Mouse (Mus musculus): ENCODE measurements at regions not wholly inside any gene's neighbourhood (a gene's known extent, or its start where the extent isn't known, plus 50 kb on each side); places are given as distances from the start of the nearest gene placed in this dataset.
"Not testable (repeated sequence)": the region's sequence is repeated elsewhere in the genome, so short reads cannot be mapped to it uniquely, and the experiment has no call there.

DNA sequence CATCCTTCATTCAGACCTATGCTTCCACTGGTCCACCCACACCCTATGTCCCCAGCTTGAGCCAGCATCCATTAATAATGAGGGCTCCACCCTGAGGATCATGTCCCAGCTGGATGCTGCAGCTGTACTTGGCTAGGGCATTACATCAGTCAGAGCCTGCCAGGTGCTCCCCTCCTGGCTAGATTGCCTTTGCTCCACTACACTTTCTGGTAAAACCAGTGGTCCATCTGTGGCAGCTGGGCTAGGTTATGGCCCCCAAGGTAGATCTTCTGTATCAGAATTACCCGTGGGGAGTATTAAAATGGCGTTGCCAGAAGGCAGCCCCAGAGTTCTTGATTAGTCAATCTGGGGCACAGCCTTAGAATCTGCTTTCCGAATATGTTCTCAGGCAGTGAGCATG is 94.7 kb upstream of the Sec61g start:
- Histone ChIP-seq H3K9me3 (ENCODE audit: control insufficient read depth, low read length) (no peaks in the 10 kb centered on the region; the same call in 1 of the 2 replicates), H3K36me3 (ENCODE audit: control insufficient read depth, insufficient read depth, low read length) (no peaks in the 10 kb centered on the region), H3K27me3 (replicated peaks; ENCODE audit: control insufficient read depth, insufficient read depth, low read length) (no peaks in the 10 kb centered on the region), H3K4me2 (ENCODE audit: low read depth, low read length) (no peak overlapping the region), H3K4me1 (ENCODE audit: control insufficient read depth, insufficient read depth, low read length) (no peaks in the 10 kb centered on the region), H3K9ac (ENCODE audit: low read depth, low read length) (no peak overlapping the region), H3K27ac (ENCODE audit: low read length) (no peak overlapping the region), H3K4me3 (ENCODE audit: low read length) (no peak overlapping the region)
- WGBS, result 88% methylated on average over 3 of the region's 3 CpGs
- no peak for ATAC-seq

DNA sequence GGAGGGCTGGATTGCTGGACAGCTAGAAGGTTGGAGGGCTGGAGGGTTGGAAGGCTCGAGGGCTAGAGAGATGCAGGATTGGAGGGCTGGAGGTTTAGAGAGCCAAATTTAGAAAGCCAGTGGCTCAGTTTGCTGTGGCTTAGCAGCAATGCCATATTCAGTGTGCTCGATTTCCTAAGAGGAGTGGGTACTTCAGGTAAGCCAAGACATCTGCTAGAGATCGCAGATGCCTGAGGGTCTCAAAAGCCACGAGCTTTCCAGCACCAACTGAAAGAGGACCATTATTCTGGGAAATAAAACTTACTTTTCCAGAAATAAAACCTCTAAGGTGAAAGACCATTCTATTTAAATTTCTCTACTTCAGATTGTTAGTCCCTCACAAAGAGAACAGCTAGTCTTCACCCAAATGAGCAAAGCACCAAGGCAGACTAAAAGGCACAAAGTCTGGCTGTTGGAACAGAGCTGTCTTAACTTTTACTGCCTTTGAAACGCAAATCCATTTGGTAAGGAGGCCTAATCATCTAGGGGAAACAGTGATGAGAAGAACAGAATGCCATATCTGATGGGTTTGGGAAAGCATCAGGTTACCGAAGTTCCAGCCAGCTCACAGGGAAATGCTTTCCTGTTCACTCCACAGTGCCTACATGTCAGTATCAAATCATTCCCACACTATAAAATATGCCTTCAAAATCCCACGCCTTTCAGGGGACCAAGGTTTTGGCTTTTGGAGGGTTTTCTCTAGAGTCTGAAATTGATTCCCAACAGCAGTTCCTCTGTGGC is 98.3 kb upstream of the Sec61g start:
- Histone ChIP-seq H3K4me1 (ENCODE audit: control insufficient read depth, insufficient read depth, low read length) (no peaks in the 10 kb centered on the region), H3K27ac (ENCODE audit: low read length) (no peak overlapping the region), H3K9me3 (ENCODE audit: control insufficient read depth, low read length) (no peaks in the 10 kb centered on the region), H3K4me3 (ENCODE audit: low read length) (no peak overlapping the region), H3K27me3 (replicated peaks; ENCODE audit: control insufficient read depth, insufficient read depth, low read length) (no peaks in the 10 kb centered on the region), H3K9ac (ENCODE audit: low read depth, low read length) (no peak overlapping the region), H3K4me2 (ENCODE audit: low read depth, low read length) (no peak overlapping the region), H3K36me3 (ENCODE audit: control insufficient read depth, insufficient read depth, low read length) (no peaks in the 10 kb centered on the region)
- ATAC-seq, result no peak
- 78% methylated on average over 7 of the region's 7 CpGs for WGBS

- H3K4me3 ChIP-seq (ENCODE audit: low read length); H3K36me3 ChIP-seq (ENCODE audit: control insufficient read depth, insufficient read depth, low read length); H3K27ac ChIP-seq (ENCODE audit: low read length); H3K4me2 ChIP-seq (ENCODE audit: low read depth, low read length); H3K9ac ChIP-seq (ENCODE audit: low read depth, low read length); H3K9me3 ChIP-seq (ENCODE audit: control insufficient read depth, low read length); ATAC-seq; H3K27me3 ChIP-seq (replicated peaks; ENCODE audit: control insufficient read depth, insufficient read depth, low read length); H3K4me1 ChIP-seq (ENCODE audit: control insufficient read depth, insufficient read depth, low read length): not testable (repeated sequence)
- WGBS, result 92% methylated on average over 3 of the region's 3 CpGs
Observed at GRCm38 (mm10) chr11:16607900-16608422, 99.7 kb upstream of the Sec61g start.

DNA sequence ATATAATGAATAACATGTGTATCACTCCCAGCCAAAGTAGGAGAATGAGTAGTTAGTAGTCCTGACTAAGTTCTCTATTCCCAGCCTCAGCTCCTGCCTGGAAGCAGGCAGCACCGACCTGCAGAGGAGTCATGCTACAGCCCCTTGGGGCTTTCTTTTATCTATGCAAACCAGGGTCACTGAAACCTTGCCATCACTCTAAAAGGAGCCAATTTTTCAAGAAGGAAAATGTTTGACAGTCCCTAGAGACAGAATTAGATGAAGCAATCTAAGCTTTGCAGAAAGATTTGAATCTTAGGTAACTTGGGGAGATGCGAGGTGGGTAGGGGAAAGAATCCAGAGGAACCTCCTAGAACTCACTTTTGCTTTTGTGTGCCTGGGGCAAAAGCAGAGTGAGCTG is 103.5 kb upstream of the Sec61g start:
- Histone ChIP-seq H3K4me2 (ENCODE audit: low read depth, low read length) (no peak overlapping the region), H3K4me3 (ENCODE audit: low read length) (no peak overlapping the region), H3K4me1 (ENCODE audit: control insufficient read depth, insufficient read depth, low read length) (no peaks in the 10 kb centered on the region), H3K27me3 (replicated peaks; ENCODE audit: control insufficient read depth, insufficient read depth, low read length) (no peaks in the 10 kb centered on the region), H3K27ac (ENCODE audit: low read length) (no peak overlapping the region), H3K36me3 (ENCODE audit: control insufficient read depth, insufficient read depth, low read length) (no peaks in the 10 kb centered on the region), H3K9ac (ENCODE audit: low read depth, low read length) (no peak overlapping the region), H3K9me3 (ENCODE audit: control insufficient read depth, low read length) (no peaks in the 10 kb centered on the region)
- no peak for ATAC-seq
- 73% methylated on average over 2 of the region's 2 CpGs for WGBS

DNA sequence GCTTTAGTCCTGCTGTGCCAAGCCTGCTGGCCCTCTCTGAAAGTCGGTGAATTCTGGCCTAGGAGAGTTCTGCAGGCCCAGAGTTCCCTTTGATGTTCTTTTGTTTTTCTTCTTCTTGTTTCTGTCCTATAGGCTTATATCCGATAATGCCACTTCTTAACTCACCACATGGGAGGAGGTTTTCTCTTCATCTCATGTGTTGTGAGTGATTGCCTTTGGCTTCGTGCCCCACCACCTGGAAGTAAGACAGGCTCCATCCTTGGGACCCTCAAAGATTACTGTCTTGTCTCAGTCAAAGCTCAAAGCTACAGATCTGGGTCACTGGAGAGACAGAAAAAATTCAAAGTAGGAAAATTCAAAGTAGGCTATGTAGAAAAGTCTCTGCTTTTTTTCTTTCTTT is 104.2 kb upstream of the Sec61g start:
- no peak overlapping the region for H3K9ac ChIP-seq (ENCODE audit: low read depth, low read length)
- H3K27me3 ChIP-seq (replicated peaks; ENCODE audit: control insufficient read depth, insufficient read depth, low read length), result no peaks in the 10 kb centered on the region
- H3K9me3 ChIP-seq (ENCODE audit: control insufficient read depth, low read length), result no peaks in the 10 kb centered on the region
- WGBS, result 78% methylated on average over 3 of the region's 3 CpGs
- ATAC-seq, result no peak
- no peaks in the 10 kb centered on the region for H3K36me3 ChIP-seq (ENCODE audit: control insufficient read depth, insufficient read depth, low read length)
- no peak overlapping the region for H3K4me3 ChIP-seq (ENCODE audit: low read length)
- no peaks in the 10 kb centered on the region for H3K4me1 ChIP-seq (ENCODE audit: control insufficient read depth, insufficient read depth, low read length)
- no peak overlapping the region for H3K4me2 ChIP-seq (ENCODE audit: low read depth, low read length)
- H3K27ac ChIP-seq (ENCODE audit: low read length), result no peak overlapping the region

DNA sequence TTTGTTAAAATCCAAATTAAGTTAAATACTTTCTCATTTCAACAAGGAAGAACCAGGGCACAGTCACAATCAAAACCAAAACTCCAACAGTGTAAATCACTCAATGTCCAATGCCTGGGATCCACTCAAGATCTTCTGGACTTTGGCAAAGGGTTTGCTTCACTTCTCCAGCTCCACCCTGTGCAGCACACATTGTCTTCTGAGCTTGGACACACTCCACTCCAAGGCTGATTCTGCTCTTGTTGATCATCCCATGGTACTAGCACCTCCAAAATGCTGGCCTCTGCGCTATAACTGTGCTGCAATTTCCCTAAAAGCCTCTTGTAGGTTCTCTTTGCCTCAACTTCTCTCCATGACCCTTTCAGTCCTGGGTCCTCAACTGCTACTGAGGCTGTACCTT is 111.5 kb upstream of the Sec61g start:
- no peak overlapping the region for H3K27ac ChIP-seq (ENCODE audit: low read length)
- H3K27me3 ChIP-seq (replicated peaks; ENCODE audit: control insufficient read depth, insufficient read depth, low read length), result no peaks in the 10 kb centered on the region
- H3K4me3 ChIP-seq (ENCODE audit: low read length), result no peak overlapping the region
- no peaks in the 10 kb centered on the region for H3K9me3 ChIP-seq (ENCODE audit: control insufficient read depth, low read length)
- no peak overlapping the region for H3K9ac ChIP-seq (ENCODE audit: low read depth, low read length)
- H3K4me2 ChIP-seq (ENCODE audit: low read depth, low read length), result no peak overlapping the region
- 83% methylated on average over 1 of the region's 1 CpGs for WGBS
- ATAC-seq, result no peak
- no peaks in the 10 kb centered on the region for H3K4me1 ChIP-seq (ENCODE audit: control insufficient read depth, insufficient read depth, low read length)
- H3K36me3 ChIP-seq (ENCODE audit: control insufficient read depth, insufficient read depth, low read length), result no peaks in the 10 kb centered on the region

GRCm38 (mm10) chr11:16623694-16624093 is 115.4 kb upstream of the Sec61g start:
- Histone ChIP-seq H3K9ac (ENCODE audit: low read depth, low read length) (no peak overlapping the region), H3K27me3 (replicated peaks; ENCODE audit: control insufficient read depth, insufficient read depth, low read length) (no peaks in the 10 kb centered on the region), H3K4me3 (ENCODE audit: low read length) (no peak overlapping the region), H3K9me3 (ENCODE audit: control insufficient read depth, low read length) (no peaks in the 10 kb centered on the region), H3K27ac (ENCODE audit: low read length) (no peak overlapping the region), H3K4me2 (ENCODE audit: low read depth, low read length) (no peak overlapping the region), H3K4me1 (ENCODE audit: control insufficient read depth, insufficient read depth, low read length) (no peaks in the 10 kb centered on the region), H3K36me3 (ENCODE audit: control insufficient read depth, insufficient read depth, low read length) (no peaks in the 10 kb centered on the region)
- no peak for ATAC-seq
- 68% methylated on average over 2 of the region's 2 CpGs for WGBS

DNA sequence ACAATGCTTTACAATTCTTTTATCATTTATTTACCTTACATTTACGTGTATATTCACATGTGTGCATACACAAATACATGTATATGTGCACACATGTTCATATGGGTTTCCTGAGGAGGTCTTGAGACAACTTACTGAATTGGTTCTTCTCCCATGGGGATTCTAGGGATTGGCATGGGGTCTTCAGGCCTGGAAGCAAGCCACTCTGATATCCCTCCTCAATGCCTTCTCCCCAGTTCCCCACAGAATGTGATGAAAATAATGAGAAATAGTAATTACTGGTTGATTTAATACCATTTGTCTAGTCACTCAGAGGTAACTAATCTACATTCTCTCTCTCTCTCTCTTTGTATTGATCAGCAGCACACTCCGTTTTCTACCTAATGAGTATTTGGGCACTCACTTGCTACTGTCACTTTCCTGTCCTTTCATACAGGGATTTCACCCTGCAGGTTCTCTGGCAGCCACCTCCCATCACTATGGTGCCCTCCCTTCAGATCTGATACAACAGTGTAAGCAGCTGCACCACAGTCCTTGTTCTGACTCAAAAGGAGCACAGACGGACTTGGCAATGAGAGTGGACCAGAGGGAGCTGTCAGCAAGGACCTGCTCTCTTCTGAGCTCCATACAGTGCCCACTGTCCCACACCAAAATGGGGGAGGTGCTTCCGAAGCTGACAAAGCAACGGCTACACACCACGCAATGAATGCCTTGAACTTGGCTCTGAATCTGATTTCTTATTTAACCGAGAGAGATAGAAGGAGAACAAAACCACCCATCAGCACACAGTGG is 119.2 kb upstream of the Sec61g start:
- Histone ChIP-seq H3K36me3 (ENCODE audit: control insufficient read depth, insufficient read depth, low read length) (no peaks in the 10 kb centered on the region), H3K27ac (ENCODE audit: low read length) (no peak overlapping the region), H3K9me3 (ENCODE audit: control insufficient read depth, low read length) (no peaks in the 10 kb centered on the region), H3K27me3 (replicated peaks; ENCODE audit: control insufficient read depth, insufficient read depth, low read length) (no peaks in the 10 kb centered on the region), H3K4me3 (ENCODE audit: low read length) (no peak overlapping the region), H3K4me1 (ENCODE audit: control insufficient read depth, insufficient read depth, low read length) (no peaks in the 10 kb centered on the region), H3K9ac (ENCODE audit: low read depth, low read length) (no peak overlapping the region), H3K4me2 (ENCODE audit: low read depth, low read length) (no peak overlapping the region)
- no peak for ATAC-seq
- WGBS, result 73% methylated on average over 7 of the region's 7 CpGs

DNA sequence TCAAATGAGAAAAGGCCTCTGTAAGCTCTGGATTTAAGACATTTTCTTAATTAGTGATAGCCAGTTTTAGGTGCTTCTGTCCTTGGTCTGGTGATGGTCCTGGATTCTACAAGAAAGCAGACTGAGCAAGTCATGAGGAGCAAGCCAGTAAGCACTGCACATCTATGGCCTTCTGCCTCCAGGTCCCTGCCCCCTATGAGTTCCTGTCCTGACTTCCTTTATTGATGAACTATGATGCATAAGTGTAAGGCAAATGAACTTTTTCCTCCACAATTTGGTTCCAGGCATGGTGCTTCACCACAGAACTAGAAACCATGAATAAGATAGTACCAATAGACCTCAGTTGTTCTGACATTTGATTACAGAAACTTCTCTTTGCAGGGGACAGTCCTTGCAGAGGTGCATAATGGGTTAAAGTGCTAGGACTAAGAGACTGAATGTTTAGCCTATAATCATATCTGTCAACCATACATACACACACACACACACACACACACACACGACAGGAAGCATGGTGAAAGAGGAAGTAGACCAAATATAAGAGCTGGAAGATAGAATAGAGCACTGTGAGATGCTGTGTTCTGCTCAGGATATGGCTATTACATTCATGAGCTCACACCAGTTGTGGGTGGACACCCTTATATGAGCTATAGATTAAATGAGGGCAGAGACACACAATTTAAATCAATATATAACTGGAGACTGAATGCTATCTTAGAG is 121.3 kb upstream of the Sec61g start:
- 33% methylated on average over 1 of the region's 1 CpGs for WGBS
- H3K4me1 ChIP-seq (ENCODE audit: control insufficient read depth, insufficient read depth, low read length), result no peaks in the 10 kb centered on the region
- no peak overlapping the region for H3K9ac ChIP-seq (ENCODE audit: low read depth, low read length)
- no peak overlapping the region for H3K4me2 ChIP-seq (ENCODE audit: low read depth, low read length)
- ATAC-seq, result no peak
- H3K27me3 ChIP-seq (replicated peaks; ENCODE audit: control insufficient read depth, insufficient read depth, low read length), result no peaks in the 10 kb centered on the region
- H3K4me3 ChIP-seq (ENCODE audit: low read length), result no peak overlapping the region
- no peaks in the 10 kb centered on the region for H3K9me3 ChIP-seq (ENCODE audit: control insufficient read depth, low read length)
- H3K36me3 ChIP-seq (ENCODE audit: control insufficient read depth, insufficient read depth, low read length), result no peaks in the 10 kb centered on the region
- H3K27ac ChIP-seq (ENCODE audit: low read length), result no peak overlapping the region

All from intestine, embryonic 16.5 days (tissue).